Mouse (Mus musculus) stomach, postnatal 0 days (tissue): ENCODE measurements around the gene Shisal2a. TPM values are rescaled to one million over a fixed set of nuclear protein-coding genes. Genes with fewer than 3 reads are reported as not detected.

Source experiments
- ATAC-seq: fragments of 200-750 bp; cut with Nextera tagmentation; 2 replicates; pipeline ENCODE4 v1.8.0; 2017; ENCODE audit not compliant: low FRiP score, low TSS enrichment
- DNase-seq: peaks from one replicate; pipeline ENCODE4 v3.0.0-alpha.2; 2016; ENCODE audit warnings: low spot score
- H3K27ac ChIP-seq: fragments of 300-500 bp; sonication (generic); replicated peaks from 2 replicates; pipeline ENCODE4 v1.5.1; 2014; ENCODE audit warnings: mild to moderate bottlenecking, control low read depth
- H3K27me3 ChIP-seq: fragments of 300-500 bp; sonication (generic); 2 replicates; pipeline ENCODE4 v1.6.1; 2014; ENCODE audit warnings: low read length; ENCODE audit not compliant: control insufficient read depth, insufficient read depth
- H3K36me3 ChIP-seq: fragments of 300-500 bp; sonication (generic); 2 replicates; pipeline ENCODE4 v1.6.1; 2014; ENCODE audit warnings: low read length, mixed read lengths; ENCODE audit not compliant: control insufficient read depth, insufficient read depth
- H3K4me1 ChIP-seq: fragments of 300-500 bp; sonication (generic); replicated peaks from 2 replicates; pipeline ENCODE4 v1.6.1; 2014; ENCODE audit warnings: antibody characterized with exemption; ENCODE audit not compliant: control insufficient read depth, insufficient read depth
- H3K4me2 ChIP-seq: fragments of 300-500 bp; sonication (generic); replicated peaks from 2 replicates; pipeline ENCODE4 v1.6.1; 2014; ENCODE audit warnings: low read depth, mild to moderate bottlenecking, control low read depth, moderate library complexity
- H3K4me3 ChIP-seq: fragments of 300-500 bp; sonication (generic); 2 replicates; pipeline ENCODE4 v1.5.1; 2014; ENCODE audit warnings: low read depth, low read length, control low read depth
- H3K9ac ChIP-seq: fragments of 300-500 bp; sonication (generic); 2 replicates; pipeline ENCODE4 v1.6.1; 2014; ENCODE audit warnings: mild to moderate bottlenecking, low read length, control low read depth, mixed read lengths
- H3K9me3 ChIP-seq: fragments of 300-500 bp; sonication (generic); 2 replicates; pipeline ENCODE4 v1.6.1; 2016; ENCODE audit warnings: low read length; ENCODE audit not compliant: control insufficient read depth
- CTCF ChIP-seq: IDR thresholded peaks from 2 replicates; pipeline ENCODE4 v1.5.1; 2016; ENCODE audit warnings: antibody characterized with exemption, low read depth, mild to moderate bottlenecking, moderate library complexity
- EP300 ChIP-seq: optimal IDR thresholded peaks from 2 replicates; pipeline ENCODE3; 2016; ENCODE audit warnings: antibody characterized with exemption
- WGBS: fragments of 180-500 bp; shearing (Covaris S2); extraction: QIAGEN DNeasy Blood & Tissue Kit; methylation state at CpG from one replicate; pipeline ENCODE4 v1.1.7; 2014; 5-methylcytosine and 5-hydroxymethylcytosine counted together
- polyA plus RNA-seq: library from polyadenylated mRNA; unstranded; fragments of >200 nt; fragmentation: Nextera tagmentation; extraction: Ambion mirVana; gene quantifications from 2 replicates; pipeline ENCODE4 v1.2.1, GENCODE M21; 2015

The Shisal2a gene
- polyA plus RNA-seq, result 4.5 and 4.9 TPM in 2 replicates

GRCm38 (mm10) chr4:108383183-108383714 lies at the start of gene Shisal2a:
TSS of gene Shisal2a (minus strand) at chr4:108383349.
- Histone ChIP-seq H3K9ac (peak within 1 kb of the TSS; percentile 53), H3K27me3 (no peaks in the 10 kb centered on the region), H3K4me3 (peak within 1 kb of the TSS; percentile 37), H3K27ac (no peak within 1 kb of the TSS), H3K9me3 (no peaks in the 10 kb centered on the region), H3K36me3 (no peaks in the 10 kb centered on the region), H3K4me2 (peak within 1 kb of the TSS; percentile 70), H3K4me1 (no peaks in the 10 kb centered on the region; the same call in 1 of the 2 replicates)
- DNase-seq (peak; percentile 33), ATAC-seq (no peak)
- TF ChIP-seq EP300 (no peak), CTCF (peak; percentile 36; the same call in 1 of the 2 replicates)
- 5% methylated on average over 53 of the region's 55 CpGs for WGBS

- Histone ChIP-seq H3K27me3 (no peaks in the 10 kb centered on the region), H3K9ac (no peak overlapping the region), H3K36me3 (no peaks in the 10 kb centered on the region), H3K9me3 (no peaks in the 10 kb centered on the region), H3K4me2 (no peak overlapping the region), H3K27ac (no peak overlapping the region), H3K4me1 (no peaks in the 10 kb centered on the region), H3K4me3 (no peak overlapping the region)
- TF ChIP-seq CTCF (no peak), EP300 (no peak)
- DNase-seq (no peak), ATAC-seq (no peak)
- 50% methylated on average over 2 of the region's 2 CpGs for WGBS
These were observed 48.4 kb upstream of the Shisal2a start for GRCm38 (mm10) chr4:108431561-108431936.

GRCm38 (mm10) chr4:108430656-108431560 lies 47.8 kb upstream of the Shisal2a start:
- TF ChIP-seq CTCF (no peak), EP300 (no peak)
- H3K9ac ChIP-seq, result no peak overlapping the region
- 66% methylated on average over 4 of the region's 4 CpGs for WGBS
- no peak for ATAC-seq
- no peaks in the 10 kb centered on the region for H3K27me3 ChIP-seq
- no peak overlapping the region for H3K4me3 ChIP-seq
- H3K36me3 ChIP-seq, result no peaks in the 10 kb centered on the region
- H3K4me2 ChIP-seq, result no peak overlapping the region
- no peaks in the 10 kb centered on the region for H3K9me3 ChIP-seq
- no peak for DNase-seq
- no peaks in the 10 kb centered on the region for H3K4me1 ChIP-seq
- H3K27ac ChIP-seq, result no peak overlapping the region

GRCm38 (mm10) chr4:108428341-108428721 lies 45.2 kb upstream of the Shisal2a start:
- Histone ChIP-seq H3K4me2 (no peak overlapping the region), H3K4me3 (no peak overlapping the region), H3K36me3 (no peaks in the 10 kb centered on the region), H3K9ac (no peak overlapping the region), H3K27ac (no peak overlapping the region), H3K9me3 (no peaks in the 10 kb centered on the region), H3K4me1 (no peaks in the 10 kb centered on the region), H3K27me3 (no peaks in the 10 kb centered on the region)
- DNase-seq (no peak), ATAC-seq (no peak)
- 63% methylated on average over 6 of the region's 6 CpGs for WGBS
- TF ChIP-seq EP300 (no peak), CTCF (no peak)

GRCm38 (mm10) chr4:108427719-108428340 lies 44.7 kb upstream of the Shisal2a start:
- Histone ChIP-seq H3K36me3 (no peaks in the 10 kb centered on the region), H3K27me3 (no peaks in the 10 kb centered on the region), H3K9me3 (no peaks in the 10 kb centered on the region), H3K27ac (no peak overlapping the region), H3K4me3 (no peak overlapping the region), H3K4me2 (no peak overlapping the region), H3K9ac (no peak overlapping the region), H3K4me1 (no peaks in the 10 kb centered on the region)
- TF ChIP-seq EP300 (no peak), CTCF (no peak)
- ATAC-seq (peak; percentile 68), DNase-seq (peak; percentile 43)
- 41% methylated on average over 11 of the region's 11 CpGs for WGBS

GRCm38 (mm10) chr4:108424587-108424986 lies 41.4 kb upstream of the Shisal2a start:
- H3K36me3 ChIP-seq, result no peaks in the 10 kb centered on the region
- H3K4me3 ChIP-seq, result no peak overlapping the region
- ATAC-seq (peak; percentile 42; the same call in 1 of the 2 replicates), DNase-seq (no peak)
- H3K27ac ChIP-seq, result no peak overlapping the region
- WGBS, result 40% methylated on average over 2 of the region's 2 CpGs
- H3K27me3 ChIP-seq, result no peaks in the 10 kb centered on the region
- TF ChIP-seq CTCF (no peak), EP300 (no peak)
- H3K9me3 ChIP-seq, result no peaks in the 10 kb centered on the region
- H3K9ac ChIP-seq, result no peak overlapping the region
- no peak overlapping the region for H3K4me2 ChIP-seq
- no peaks in the 10 kb centered on the region for H3K4me1 ChIP-seq
